Mouse (Mus musculus) kidney, postnatal 14 days (tissue): ENCODE data around the gene Cdh4.
A peak's percentile ranks its signal among the peaks of the same experiment; 100 is the strongest.

Experiments
- DNase-seq: peaks from one replicate; pipeline ENCODE4 v3.0.0; 2022; ENCODE audit warnings: mixed read lengths

Gene Cdh4

DNA sequence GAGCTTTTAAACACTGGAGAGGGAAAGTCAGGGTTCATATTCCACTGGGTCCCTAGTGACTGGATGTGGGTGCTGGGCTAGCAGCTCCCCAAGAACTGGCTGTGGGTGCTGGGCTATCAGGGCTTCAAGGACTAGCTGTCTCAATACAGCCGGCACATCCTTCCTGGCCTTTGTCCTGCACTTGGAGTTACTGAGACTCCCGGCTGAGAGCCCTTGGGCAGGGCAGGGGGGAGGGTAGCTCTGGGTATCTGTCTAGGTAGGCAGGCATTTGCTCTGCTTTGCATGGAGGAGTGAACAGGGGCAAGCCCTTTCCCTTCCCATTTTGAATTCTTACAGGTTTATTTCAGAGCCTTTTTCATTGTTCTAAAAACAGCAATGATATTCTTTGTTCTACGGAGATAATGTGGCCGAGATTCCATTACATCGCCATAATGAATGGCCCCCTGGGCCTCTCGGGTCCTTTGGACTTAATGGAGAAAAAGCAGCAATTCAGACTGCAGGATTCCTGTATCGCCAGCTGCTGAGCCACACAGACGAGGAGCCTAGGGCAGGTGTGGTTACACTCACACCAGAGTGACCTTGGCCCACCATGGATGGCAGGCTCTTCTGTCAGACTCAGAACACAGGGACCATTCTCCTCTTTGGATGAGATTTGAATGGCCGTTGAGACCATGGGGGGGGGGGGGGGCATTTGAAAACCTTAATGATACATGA, 97.5 kb downstream of the Cdh4 start:
- no peak for DNase-seq

- no peak for DNase-seq
These were observed 98.9 kb downstream of the Cdh4 start for GRCm38 (mm10) chr2:179541096-179541495.

GRCm38 (mm10) chr2:179547627-179548026, 105.4 kb downstream of the Cdh4 start:
- peak; percentile 15 for DNase-seq

DNA sequence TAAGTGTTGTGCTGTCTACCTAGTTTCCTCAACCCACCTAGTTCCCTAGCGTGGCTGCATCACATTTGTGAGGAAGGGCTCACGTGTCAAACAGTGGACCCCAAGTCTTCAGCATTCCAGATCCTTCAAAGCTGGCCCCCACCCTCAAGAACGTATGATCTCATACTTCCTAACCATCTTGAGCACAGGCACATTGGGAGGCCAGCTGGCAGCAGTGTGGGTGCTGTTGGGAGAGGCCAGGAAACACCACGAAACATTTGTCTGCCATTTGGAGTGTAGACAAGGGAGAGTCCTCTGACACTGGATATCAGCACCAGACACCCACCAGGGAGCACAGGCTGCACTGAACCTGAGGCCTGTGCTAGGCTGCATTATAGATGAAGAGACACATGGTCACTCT, 113.7 kb downstream of the Cdh4 start:
- no peak for DNase-seq

- DNase-seq = no peak
These were observed 120.1 kb downstream of the Cdh4 start for GRCm38 (mm10) chr2:179562350-179562749.

GRCm38 (mm10) chr2:179565611-179566010, 123.4 kb downstream of the Cdh4 start:
- no peak for DNase-seq

GRCm38 (mm10) chr2:179567886-179568285, 125.7 kb downstream of the Cdh4 start:
- no peak for DNase-seq

- no peak for DNase-seq
These were observed 126.9 kb downstream of the Cdh4 start for GRCm38 (mm10) chr2:179569171-179569570.

DNA sequence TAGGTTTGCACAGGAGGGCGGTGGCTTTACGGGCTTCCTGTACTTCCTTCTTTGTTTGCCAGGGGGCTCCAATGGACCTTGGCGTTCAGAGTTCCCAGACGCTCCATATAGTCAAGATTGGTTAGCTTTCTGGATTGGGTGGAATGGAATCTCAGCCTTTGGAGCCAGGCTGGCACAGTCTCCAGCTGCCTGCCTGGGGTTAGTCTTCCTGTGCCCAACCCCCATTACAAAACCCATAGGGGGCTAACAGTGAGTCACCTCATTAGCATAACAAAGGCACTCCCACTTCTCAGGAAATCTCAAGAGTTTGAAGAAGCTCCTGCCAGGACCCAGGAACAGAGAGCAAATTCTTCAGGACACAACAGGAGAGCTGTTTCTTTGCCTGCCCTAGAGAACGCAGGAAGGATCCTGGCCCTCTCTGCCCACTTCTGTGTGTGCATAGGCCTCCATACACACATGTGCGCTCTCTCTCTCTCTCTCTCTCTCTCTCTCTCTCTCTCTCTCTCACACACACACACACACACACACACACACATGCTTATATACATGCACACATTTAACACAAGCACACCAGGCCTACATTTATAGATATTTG, 129.0 kb downstream of the Cdh4 start:
- no peak for DNase-seq

- DNase-seq = no peak
These were observed 131.1 kb downstream of the Cdh4 start for GRCm38 (mm10) chr2:179573331-179573730.

DNA sequence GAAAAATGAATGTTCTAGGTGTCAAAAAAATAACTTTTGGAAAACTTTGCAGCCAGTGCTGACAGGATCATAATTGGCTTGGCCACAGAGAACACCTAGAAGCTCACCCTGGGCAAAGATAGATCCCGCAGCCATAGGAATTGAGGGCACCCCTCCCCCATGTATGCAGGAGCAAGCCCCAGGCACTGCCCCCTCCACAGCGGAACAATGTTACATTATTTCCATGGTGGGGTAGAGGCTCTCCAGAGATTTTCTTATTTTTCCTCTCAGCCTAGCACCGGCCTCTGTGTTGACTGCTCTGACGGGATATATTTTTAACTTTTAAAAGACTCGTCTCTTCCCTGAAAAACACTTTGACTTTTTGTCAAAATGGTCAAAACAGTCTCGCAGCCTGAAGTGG, 131.6 kb downstream of the Cdh4 start:
- DNase-seq = no peak

DNA sequence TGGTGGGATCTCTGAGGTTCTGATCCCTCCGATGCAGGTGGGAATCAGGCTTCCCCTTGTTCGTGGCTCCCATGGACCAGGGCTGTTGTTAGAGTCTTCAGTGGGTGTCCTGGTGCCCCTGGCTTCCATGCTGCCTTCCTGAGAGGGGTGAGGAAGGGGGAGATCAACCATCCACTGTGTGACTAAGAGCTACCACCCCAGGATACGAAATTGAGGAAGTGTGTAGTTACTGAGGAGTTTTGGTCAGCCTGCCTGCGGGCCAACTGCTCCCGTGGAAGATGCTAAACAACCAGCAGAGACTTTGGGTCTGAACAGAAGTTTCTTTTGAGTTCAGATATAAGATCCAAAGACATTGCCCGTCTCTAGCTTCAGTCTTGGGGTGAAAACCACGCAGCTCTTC, 133.4 kb downstream of the Cdh4 start:
- no peak for DNase-seq

GRCm38 (mm10) chr2:179576221-179576620, 134.0 kb downstream of the Cdh4 start:
- no peak for DNase-seq

- no peak for DNase-seq
These were observed 136.1 kb downstream of the Cdh4 start for GRCm38 (mm10) chr2:179578329-179578728.

- no peak for DNase-seq
These were observed 136.6 kb downstream of the Cdh4 start for GRCm38 (mm10) chr2:179578842-179579241.

GRCm38 (mm10) chr2:179580415-179580814, 138.2 kb downstream of the Cdh4 start:
- no peak for DNase-seq

DNA sequence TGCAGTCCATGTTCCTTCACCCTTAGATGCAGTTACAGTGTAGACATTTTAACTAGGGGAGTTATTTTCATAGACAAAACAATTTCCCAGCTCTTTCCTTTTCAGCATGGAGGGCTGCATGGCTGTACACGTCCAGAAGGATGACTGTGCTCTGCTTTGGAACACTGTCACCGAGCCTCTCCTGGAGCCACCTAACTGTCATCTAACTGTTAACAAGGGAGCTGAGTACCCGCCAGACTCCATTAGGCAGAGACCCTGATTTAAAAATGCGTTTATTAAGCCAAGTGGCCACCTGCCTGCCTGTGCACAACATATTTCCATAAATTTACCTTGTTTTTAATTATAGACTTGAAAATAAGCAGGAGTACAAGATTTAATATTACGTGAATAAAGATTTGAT, 138.8 kb downstream of the Cdh4 start:
- no peak for DNase-seq

DNA sequence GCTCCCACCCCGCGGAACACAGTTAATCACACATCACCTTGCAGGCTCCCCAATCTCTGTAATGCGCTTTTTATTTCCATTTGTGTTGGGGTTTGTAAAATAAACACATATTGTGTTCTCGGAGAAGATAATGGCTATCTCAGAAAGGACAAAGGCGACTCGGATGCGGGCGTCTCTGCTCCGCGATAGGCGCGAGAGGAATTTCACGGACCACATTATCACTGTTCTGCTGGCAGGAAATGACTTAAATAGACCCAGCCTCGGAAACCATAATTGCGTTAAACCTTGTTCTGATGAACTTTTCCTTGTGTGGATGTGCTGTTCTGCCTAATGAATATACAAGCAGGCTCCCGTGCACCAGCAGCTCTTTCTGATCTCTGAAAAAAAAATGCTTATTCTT, 140.7 kb downstream of the Cdh4 start:
- DNase-seq = no peak

GRCm38 (mm10) chr2:179584672-179585071, 142.4 kb downstream of the Cdh4 start:
- DNase-seq = no peak

GRCm38 (mm10) chr2:179586436-179586835, 144.2 kb downstream of the Cdh4 start:
- no peak for DNase-seq

- no peak for DNase-seq
These were observed 144.8 kb downstream of the Cdh4 start for GRCm38 (mm10) chr2:179587069-179587468.

- DNase-seq = no peak
These were observed 149.4 kb downstream of the Cdh4 start for GRCm38 (mm10) chr2:179591661-179592060.

DNA sequence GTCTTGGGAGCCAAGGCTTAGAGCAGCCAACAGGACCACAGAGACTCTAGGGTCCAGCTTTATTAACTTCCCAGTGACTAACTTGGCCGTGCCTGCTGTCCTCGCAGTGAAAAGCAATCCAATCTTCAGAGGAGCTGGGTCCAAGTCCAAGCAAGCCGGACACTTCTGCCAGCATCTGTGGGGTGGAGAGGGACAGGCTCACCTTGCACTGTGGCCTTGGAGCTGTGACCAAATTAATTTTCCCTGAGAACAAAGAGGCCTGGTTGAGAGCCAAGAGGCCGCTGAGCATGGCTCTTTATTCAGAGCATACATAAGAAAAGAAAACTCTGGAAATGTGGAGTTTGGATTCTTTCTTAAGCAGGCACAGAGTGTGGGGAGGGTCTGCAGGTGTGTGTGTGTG, 152.8 kb downstream of the Cdh4 start:
- DNase-seq = no peak

- no peak for DNase-seq
These were observed 156.7 kb downstream of the Cdh4 start for GRCm38 (mm10) chr2:179598886-179599285.

DNA sequence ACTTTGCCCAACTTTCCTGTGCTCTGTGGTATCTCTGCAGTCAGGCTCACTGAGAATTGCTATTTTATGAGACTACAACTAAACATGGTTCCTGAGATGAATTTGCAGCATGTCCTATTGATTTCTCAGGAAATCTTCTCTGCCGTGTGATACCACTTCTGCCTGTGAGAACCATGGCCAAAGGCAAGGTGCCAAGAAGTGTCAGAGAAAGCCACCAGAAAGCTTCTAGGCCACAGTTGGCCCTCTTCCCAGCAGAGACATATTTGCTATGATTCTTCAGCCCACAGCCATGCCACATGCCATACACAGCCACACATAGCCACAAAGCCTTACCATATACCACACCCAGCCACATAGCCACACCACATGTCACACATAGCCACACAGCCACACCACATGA, 157.7 kb downstream of the Cdh4 start:
- no peak for DNase-seq
